Mouse (Mus musculus) cerebellum, adult 9-11 months (tissue): ENCODE measurements around the gene Slco1a1.
"Not testable (repeated sequence)": the region's sequence is repeated elsewhere in the genome, so short reads cannot be mapped to it uniquely, and the experiment has no call there.

Source experiments
- DNase-seq: peaks from one replicate; pipeline ENCODE4 v3.0.0; 2022

Gene Slco1a1

GRCm38 (mm10) chr6:141946862-141947261 lies at the start of gene Slco1a1:
Gene Slco1a1 (minus strand): TSS chr6:141946962.
- DNase-seq = no peak

GRCm38 (mm10) chr6:141986772-141987171 lies 40.0 kb upstream of the Slco1a1 start:
- no peak for DNase-seq

GRCm38 (mm10) chr6:141984644-141985043 lies 37.9 kb upstream of the Slco1a1 start:
- no peak for DNase-seq

GRCm38 (mm10) chr6:141962420-141962819 lies 15.7 kb upstream of the Slco1a1 start:
- no peak for DNase-seq

GRCm38 (mm10) chr6:141961861-141962260 lies 15.1 kb upstream of the Slco1a1 start:
- no peak for DNase-seq

GRCm38 (mm10) chr6:141960482-141960881 lies 13.7 kb upstream of the Slco1a1 start:
- no peak for DNase-seq

GRCm38 (mm10) chr6:141940451-141940850 lies 6.3 kb downstream of the Slco1a1 start:
- DNase-seq = no peak

- no peak for DNase-seq
Measured at GRCm38 (mm10) chr6:141898197-141898596, 48.6 kb downstream of the Slco1a1 start.

GRCm38 (mm10) chr6:141889723-141890122 lies 57.0 kb downstream of the Slco1a1 start:
- DNase-seq = no peak

- no peak for DNase-seq
Measured at GRCm38 (mm10) chr6:141888248-141888647, 58.5 kb downstream of the Slco1a1 start.

GRCm38 (mm10) chr6:141882581-141882980 lies 64.2 kb downstream of the Slco1a1 start:
- no peak for DNase-seq

GRCm38 (mm10) chr6:141875742-141876141 lies 71.0 kb downstream of the Slco1a1 start:
- DNase-seq = not testable (repeated sequence)

GRCm38 (mm10) chr6:141871711-141872110 lies 75.1 kb downstream of the Slco1a1 start:
- DNase-seq = no peak

- DNase-seq = no peak
Measured at GRCm38 (mm10) chr6:141868735-141869134, 78.0 kb downstream of the Slco1a1 start.

- no peak for DNase-seq
Measured at GRCm38 (mm10) chr6:141866026-141866425, 80.7 kb downstream of the Slco1a1 start.

GRCm38 (mm10) chr6:141857735-141858531 lies 88.8 kb downstream of the Slco1a1 start:
- DNase-seq = no peak
